Mouse (Mus musculus): ENCODE measurements around the gene Chst4. TPM values are rescaled to one million over a fixed set of nuclear protein-coding genes. Genes with fewer than 3 reads are reported as not detected.

Gene Chst4
- polyA plus RNA-seq, 1 experiment, result 25.9 TPM

DNA sequence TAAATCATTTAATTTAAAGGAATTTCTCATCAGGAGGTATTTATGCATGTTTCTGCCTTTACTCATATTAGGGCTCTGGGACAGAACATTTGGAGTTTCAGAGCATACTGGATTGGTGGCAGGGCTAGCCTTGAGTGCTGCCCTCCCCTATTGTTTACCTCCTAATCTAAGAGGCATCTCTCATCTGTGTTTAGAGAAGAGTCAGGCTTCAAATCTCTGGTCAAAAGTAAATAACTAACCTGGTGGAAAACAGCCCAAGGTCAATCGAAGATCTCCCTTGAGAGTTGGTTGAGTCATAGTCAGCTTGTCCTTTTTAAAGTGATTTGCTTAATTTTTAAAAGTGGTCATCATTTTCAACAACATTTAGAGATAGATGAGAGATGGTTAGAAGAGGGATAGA is 46.6 kb downstream of the Chst4 start:
- no peak overlapping the region for H3K27ac ChIP-seq (ENCODE audit: insufficient read depth, low read depth, low read length)
- no peaks in the 10 kb centered on the region for H3K4me1 ChIP-seq (ENCODE audit: control insufficient read depth, insufficient read depth, insufficient read length, low read length)
- 23% methylated on average over 1 of the region's 1 CpGs for WGBS
- H3K27me3 ChIP-seq (ENCODE audit: control insufficient read depth, insufficient read depth, low read length), result no peaks in the 10 kb centered on the region
- no peak for TF ChIP-seq POLR2A (IDR thresholded peaks at IDR 0.05; ENCODE audit: low read depth, low read length)
- no peak for TF ChIP-seq CTCF (IDR thresholded peaks at IDR 0.05; ENCODE audit: extremely low read depth, insufficient read length, insufficient replicate concordance, low read depth, low read length)
- no peak overlapping the region for H3K4me3 ChIP-seq (ENCODE audit: low read depth, low read length)
- H3K36me3 ChIP-seq (ENCODE audit: control insufficient read depth, insufficient read depth, low read length), result no peaks in the 10 kb centered on the region

DNA sequence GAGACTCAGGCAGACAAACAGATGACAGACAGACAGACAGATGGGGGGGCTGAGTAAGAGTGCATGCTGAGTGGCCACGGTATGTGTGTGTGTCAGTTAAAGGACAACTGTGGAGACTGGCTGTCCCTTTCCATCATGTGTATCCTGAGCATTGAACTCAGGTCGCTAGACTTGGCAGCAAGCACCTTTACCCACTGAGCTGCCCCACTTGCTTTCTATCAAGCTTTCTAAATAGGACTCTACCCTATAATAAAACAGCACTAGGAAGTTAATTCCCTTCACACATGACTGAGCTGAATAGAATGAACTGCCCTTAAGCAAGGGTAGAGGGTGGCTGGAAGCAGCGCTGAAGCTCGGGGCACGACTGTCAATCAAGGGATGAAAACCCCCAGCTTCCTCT is 47.4 kb downstream of the Chst4 start:
- no peaks in the 10 kb centered on the region; the same call in 1 of the 2 replicates for H3K4me1 ChIP-seq (ENCODE audit: control insufficient read depth, insufficient read depth, insufficient read length, low read length)
- H3K27me3 ChIP-seq (ENCODE audit: control insufficient read depth, insufficient read depth, low read length), result no peaks in the 10 kb centered on the region
- 75% methylated on average over 5 of the region's 5 CpGs for WGBS
- no peak for TF ChIP-seq CTCF (IDR thresholded peaks at IDR 0.05; ENCODE audit: extremely low read depth, insufficient read length, insufficient replicate concordance, low read depth, low read length)
- H3K36me3 ChIP-seq (ENCODE audit: control insufficient read depth, insufficient read depth, low read length), result no peaks in the 10 kb centered on the region
- no peak overlapping the region for H3K27ac ChIP-seq (ENCODE audit: insufficient read depth, low read depth, low read length)
- H3K4me3 ChIP-seq (ENCODE audit: low read depth, low read length), result no peak overlapping the region

DNA sequence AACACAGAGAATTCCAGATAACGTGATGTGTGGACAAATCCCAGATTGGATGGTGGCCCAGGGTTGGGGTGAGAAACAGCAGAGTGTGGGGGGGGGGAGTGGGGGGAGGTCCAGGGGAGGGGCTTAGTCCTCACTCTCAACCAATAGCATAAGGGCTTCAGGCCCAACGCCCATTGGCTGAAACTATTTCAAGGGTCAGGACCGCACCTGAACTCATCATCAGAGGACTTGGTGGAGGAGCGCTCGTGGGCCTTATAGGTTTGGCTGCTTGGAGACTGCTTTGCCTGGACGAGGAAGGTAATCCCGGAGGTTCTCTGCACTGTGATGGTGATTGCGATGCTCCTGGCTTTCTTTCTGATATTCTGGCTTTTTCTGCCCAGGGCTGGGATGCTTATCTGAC is 49.3 kb downstream of the Chst4 start, which contains the start of gene Tat:
Gene Tat, plus strand, starts transcription at position 214 of the 400 bp plus-strand sequence.
- no peak for TF ChIP-seq POLR2A (IDR thresholded peaks at IDR 0.05; ENCODE audit: low read depth, low read length)
- TF ChIP-seq CTCF (IDR thresholded peaks at IDR 0.05; ENCODE audit: extremely low read depth, insufficient read length, insufficient replicate concordance, low read depth, low read length), result no peak
- WGBS, result 81% methylated on average over 8 of the region's 8 CpGs
- H3K4me1 ChIP-seq (ENCODE audit: control insufficient read depth, insufficient read depth, insufficient read length, low read length), result peaks cover 4% of the 10 kb centered on the region; the same call in 1 of the 2 replicates
- no peak within 1 kb of the TSS for H3K27ac ChIP-seq (ENCODE audit: insufficient read depth, low read depth, low read length)
- H3K4me3 ChIP-seq (ENCODE audit: low read depth, low read length), result no peak within 1 kb of the TSS
- no peaks in the 10 kb centered on the region for H3K36me3 ChIP-seq (ENCODE audit: control insufficient read depth, insufficient read depth, low read length)
- no peaks in the 10 kb centered on the region for H3K27me3 ChIP-seq (ENCODE audit: control insufficient read depth, insufficient read depth, low read length)

DNA sequence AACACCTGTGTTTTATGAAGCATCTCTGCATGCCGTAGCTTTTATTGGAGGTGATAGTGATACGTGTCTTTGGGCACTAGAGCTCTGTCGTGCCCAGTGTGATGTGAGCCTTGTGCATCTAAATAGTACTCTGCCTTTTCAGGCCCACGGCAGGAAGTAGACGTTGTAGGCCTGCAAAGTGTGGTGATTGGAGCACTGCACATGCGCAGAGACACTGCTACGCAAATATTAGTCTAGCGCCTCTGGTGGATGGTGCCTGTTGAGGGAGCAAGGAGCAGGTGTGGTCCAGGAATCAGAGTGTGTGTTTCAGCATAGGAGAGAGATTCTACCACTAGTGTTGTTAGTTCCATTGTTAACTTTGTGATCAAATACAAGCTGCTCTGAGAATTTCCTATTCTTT is 50.4 kb downstream of the Chst4 start:
- no peaks in the 10 kb centered on the region for H3K27me3 ChIP-seq (ENCODE audit: control insufficient read depth, insufficient read depth, low read length)
- H3K27ac ChIP-seq (ENCODE audit: insufficient read depth, low read depth, low read length), result no peak overlapping the region
- TF ChIP-seq POLR2A (IDR thresholded peaks at IDR 0.05; ENCODE audit: low read depth, low read length) (no peak), CTCF (IDR thresholded peaks at IDR 0.05; ENCODE audit: extremely low read depth, insufficient read length, insufficient replicate concordance, low read depth, low read length) (no peak)
- WGBS, result 85% methylated on average over 8 of the region's 8 CpGs
- peaks cover 4% of the 10 kb centered on the region; the same call in 1 of the 2 replicates for H3K4me1 ChIP-seq (ENCODE audit: control insufficient read depth, insufficient read depth, insufficient read length, low read length)
- H3K4me3 ChIP-seq (ENCODE audit: low read depth, low read length), result no peak overlapping the region
- no peaks in the 10 kb centered on the region for H3K36me3 ChIP-seq (ENCODE audit: control insufficient read depth, insufficient read depth, low read length)

DNA sequence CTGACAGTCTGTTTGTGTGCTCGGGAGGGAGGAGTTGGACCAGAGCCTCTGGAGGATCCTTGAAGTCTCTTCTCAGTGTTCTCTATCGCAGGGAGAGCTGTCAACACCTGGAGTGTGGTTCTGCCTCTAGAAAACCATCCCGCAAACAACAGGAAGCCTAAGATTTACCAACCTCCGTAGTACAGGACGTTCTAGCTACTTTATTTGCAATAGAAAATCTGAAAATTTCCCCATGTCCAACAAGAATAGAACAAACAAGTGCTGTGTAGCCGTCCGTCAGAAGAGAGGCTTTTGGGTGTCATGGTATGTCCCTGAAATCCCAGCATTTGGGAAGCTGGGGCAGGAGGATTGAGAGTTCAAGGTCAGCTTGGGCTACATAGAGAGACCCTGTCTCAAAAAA is 51.8 kb downstream of the Chst4 start:
- H3K27me3 ChIP-seq (ENCODE audit: control insufficient read depth, insufficient read depth, low read length), result no peaks in the 10 kb centered on the region
- H3K4me3 ChIP-seq (ENCODE audit: low read depth, low read length), result no peak overlapping the region
- H3K36me3 ChIP-seq (ENCODE audit: control insufficient read depth, insufficient read depth, low read length), result no peaks in the 10 kb centered on the region
- TF ChIP-seq POLR2A (IDR thresholded peaks at IDR 0.05; ENCODE audit: low read depth, low read length), result no peak
- TF ChIP-seq CTCF (IDR thresholded peaks at IDR 0.05; ENCODE audit: extremely low read depth, insufficient read length, insufficient replicate concordance, low read depth, low read length), result no peak
- H3K4me1 ChIP-seq (ENCODE audit: control insufficient read depth, insufficient read depth, insufficient read length, low read length), result peaks cover 4% of the 10 kb centered on the region; the same call in 1 of the 2 replicates
- H3K27ac ChIP-seq (ENCODE audit: insufficient read depth, low read depth, low read length), result no peak overlapping the region
- 35% methylated on average over 7 of the region's 7 CpGs for WGBS

DNA sequence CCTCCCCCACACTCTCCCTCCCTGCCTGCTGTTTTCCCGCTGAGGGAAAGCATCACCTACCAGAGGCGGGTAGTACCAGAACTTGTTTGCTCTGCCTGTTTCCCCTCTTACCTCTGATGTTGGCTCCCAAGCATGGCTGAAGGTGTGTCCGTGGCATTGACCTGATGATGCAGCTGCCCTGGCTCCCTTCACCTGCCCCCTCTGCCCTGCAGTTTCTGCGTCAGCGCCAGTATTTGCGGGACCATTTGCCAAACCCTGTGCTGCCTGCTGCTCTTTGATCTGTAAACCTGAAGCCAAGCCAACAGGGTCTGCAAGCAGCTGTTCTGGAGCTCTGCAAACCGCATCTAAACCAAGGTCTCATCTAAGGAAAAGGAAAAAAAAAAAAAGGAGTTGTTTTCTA is 53.2 kb downstream of the Chst4 start:
- WGBS, result 22% methylated on average over 7 of the region's 7 CpGs
- TF ChIP-seq POLR2A (IDR thresholded peaks at IDR 0.05; ENCODE audit: low read depth, low read length) (no peak), CTCF (IDR thresholded peaks at IDR 0.05; ENCODE audit: extremely low read depth, insufficient read length, insufficient replicate concordance, low read depth, low read length) (no peak)
- peaks cover 4% of the 10 kb centered on the region; the same call in 1 of the 2 replicates for H3K4me1 ChIP-seq (ENCODE audit: control insufficient read depth, insufficient read depth, insufficient read length, low read length)
- no peak overlapping the region for H3K27ac ChIP-seq (ENCODE audit: insufficient read depth, low read depth, low read length)
- H3K4me3 ChIP-seq (ENCODE audit: low read depth, low read length), result no peak overlapping the region
- H3K27me3 ChIP-seq (ENCODE audit: control insufficient read depth, insufficient read depth, low read length), result no peaks in the 10 kb centered on the region
- H3K36me3 ChIP-seq (ENCODE audit: control insufficient read depth, insufficient read depth, low read length), result no peaks in the 10 kb centered on the region

DNA sequence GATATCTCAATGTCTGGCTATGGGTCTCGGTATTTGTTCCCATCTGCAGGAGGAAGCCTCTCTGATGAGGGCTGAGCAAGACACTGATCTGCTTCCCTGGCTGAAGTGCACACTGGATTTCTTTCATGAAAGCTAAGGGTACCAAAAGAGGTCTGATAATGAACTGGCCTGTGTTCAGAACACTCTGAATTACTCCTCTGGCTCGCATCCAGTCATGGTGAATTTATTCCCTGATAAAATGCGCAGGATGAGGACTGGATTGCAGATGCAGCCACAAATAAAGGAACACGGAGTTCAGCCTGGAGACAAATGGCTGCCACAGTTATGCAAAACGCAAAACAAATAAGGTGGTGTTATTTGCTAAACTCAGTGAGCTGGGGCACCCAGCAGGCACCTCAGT is 55.6 kb downstream of the Chst4 start:
- Histone ChIP-seq H3K36me3 (ENCODE audit: control insufficient read depth, insufficient read depth, low read length) (no peaks in the 10 kb centered on the region), H3K27me3 (ENCODE audit: control insufficient read depth, insufficient read depth, low read length) (no peaks in the 10 kb centered on the region), H3K27ac (ENCODE audit: insufficient read depth, low read depth, low read length) (no peak overlapping the region), H3K4me3 (ENCODE audit: low read depth, low read length) (no peak overlapping the region), H3K4me1 (ENCODE audit: control insufficient read depth, insufficient read depth, insufficient read length, low read length) (peaks cover 4% of the 10 kb centered on the region; the same call in 1 of the 2 replicates)
- TF ChIP-seq POLR2A (IDR thresholded peaks at IDR 0.05; ENCODE audit: low read depth, low read length) (no peak), CTCF (IDR thresholded peaks at IDR 0.05; ENCODE audit: extremely low read depth, insufficient read length, insufficient replicate concordance, low read depth, low read length) (no peak)
- WGBS, result 21% methylated on average over 5 of the region's 5 CpGs

Data from small intestine, adult 2 months (tissue).